Mouse (Mus musculus): ENCODE measurements around the gene Kif5c.

Kif5c gene

GRCm38 (mm10) chr2:49787376-49788050 is 168.4 kb downstream of the Kif5c start, which contains the start of gene Lypd6b:
Gene Lypd6b, plus strand, starts transcription at chr2:49787688.
- DNase-seq (ENCODE audit: low spot score in 2 of 2): no peak

- DNase-seq (ENCODE audit: low spot score in 2 of 2): no peak
These were observed 168.9 kb downstream of the Kif5c start for GRCm38 (mm10) chr2:49788051-49788418.

- DNase-seq (ENCODE audit: low spot score in 2 of 2): no peak
These were observed 169.5 kb downstream of the Kif5c start for GRCm38 (mm10) chr2:49788643-49789042.

- DNase-seq (ENCODE audit: low spot score in 2 of 2): no peak
These were observed 170.0 kb downstream of the Kif5c start for GRCm38 (mm10) chr2:49789078-49789477.

GRCm38 (mm10) chr2:49789504-49789903 is 170.4 kb downstream of the Kif5c start:
- DNase-seq (ENCODE audit: low spot score in 2 of 2): no peak

GRCm38 (mm10) chr2:49797444-49798143 is 178.5 kb downstream of the Kif5c start:
- no peak for DNase-seq (ENCODE audit: low spot score in 2 of 2)

GRCm38 (mm10) chr2:49804448-49804847 is 185.3 kb downstream of the Kif5c start:
- DNase-seq (ENCODE audit: low spot score in 2 of 2): no peak

GRCm38 (mm10) chr2:49805736-49806371 is 186.8 kb downstream of the Kif5c start:
- no peak for DNase-seq (ENCODE audit: low spot score in 2 of 2)

GRCm38 (mm10) chr2:49809496-49809895 is 190.4 kb downstream of the Kif5c start:
- no peak for DNase-seq (ENCODE audit: low spot score in 2 of 2)

- DNase-seq (ENCODE audit: low spot score in 2 of 2): no peak
These were observed 192.3 kb downstream of the Kif5c start for GRCm38 (mm10) chr2:49811420-49811819.

GRCm38 (mm10) chr2:49811871-49812363 is 192.8 kb downstream of the Kif5c start:
- DNase-seq (ENCODE audit: low spot score in 2 of 2): no peak

GRCm38 (mm10) chr2:49813151-49813550 is 194.1 kb downstream of the Kif5c start:
- DNase-seq (ENCODE audit: low spot score in 2 of 2): no peak

- no peak for DNase-seq (ENCODE audit: low spot score in 2 of 2)
These were observed 194.9 kb downstream of the Kif5c start for GRCm38 (mm10) chr2:49814011-49814410.

GRCm38 (mm10) chr2:49815696-49816320 is 196.7 kb downstream of the Kif5c start:
- DNase-seq (ENCODE audit: low spot score in 2 of 2): no peak

GRCm38 (mm10) chr2:49816549-49816948 is 197.5 kb downstream of the Kif5c start:
- DNase-seq (ENCODE audit: low spot score in 2 of 2): no peak

GRCm38 (mm10) chr2:49817151-49817550 is 198.1 kb downstream of the Kif5c start:
- no peak for DNase-seq (ENCODE audit: low spot score in 2 of 2)

GRCm38 (mm10) chr2:49818126-49818525 is 199.0 kb downstream of the Kif5c start:
- no peak for DNase-seq (ENCODE audit: low spot score in 2 of 2)

- DNase-seq (ENCODE audit: low spot score in 2 of 2): no peak
These were observed 203.2 kb downstream of the Kif5c start for GRCm38 (mm10) chr2:49822312-49822711.
